Mouse (Mus musculus): ENCODE data around the gene Socs1. TPM values are rescaled to one million over a fixed set of nuclear protein-coding genes. Genes with fewer than 3 reads are reported as not detected.
A peak's percentile ranks its signal among the peaks of the same experiment; 100 is the strongest.

Gene Socs1
- polyA plus RNA-seq, 1 experiment, result 0.13 TPM

- Histone ChIP-seq H3K4me1 (ENCODE audit: control insufficient read depth) (peaks cover 26% of the 10 kb centered on the region), H3K27me3 (ENCODE audit: control insufficient read depth) (peaks cover 22% of the 10 kb centered on the region), H3K36me3 (ENCODE audit: control insufficient read depth) (no peaks in the 10 kb centered on the region), H3K4me3 (replicated peaks) (no peak overlapping the region), H3K9me3 (ENCODE audit: control insufficient read depth, low read length) (peaks cover 7% of the 10 kb centered on the region; the same call in 1 of the 2 replicates)
- TF ChIP-seq TAL1 (IDR thresholded peaks at IDR 0.05; ENCODE audit: low read length) (no peak), GATA1 (IDR thresholded peaks at IDR 0.05; ENCODE audit: low read length) (no peak)
Measured at GRCm38 (mm10) chr16:10788866-10789265, 3.5 kb upstream of the Socs1 start.

GRCm38 (mm10) chr16:10788271-10788670 is 2.9 kb upstream of the Socs1 start, which contains the start of gene Tnp2:
Gene Tnp2 (minus strand): TSS chr16:10788660.
- peaks cover 7% of the 10 kb centered on the region; the same call in 1 of the 2 replicates for H3K9me3 ChIP-seq (ENCODE audit: control insufficient read depth, low read length)
- TF ChIP-seq TAL1 (IDR thresholded peaks at IDR 0.05; ENCODE audit: low read length), result no peak
- TF ChIP-seq GATA1 (IDR thresholded peaks at IDR 0.05; ENCODE audit: low read length), result no peak
- H3K4me1 ChIP-seq (ENCODE audit: control insufficient read depth), result peaks cover 26% of the 10 kb centered on the region
- peaks cover 28% of the 10 kb centered on the region for H3K27me3 ChIP-seq (ENCODE audit: control insufficient read depth)
- H3K36me3 ChIP-seq (ENCODE audit: control insufficient read depth), result no peaks in the 10 kb centered on the region
- no peak within 1 kb of the TSS for H3K4me3 ChIP-seq (replicated peaks)

GRCm38 (mm10) chr16:10787548-10788058 is 2.3 kb upstream of the Socs1 start:
- no peak overlapping the region for H3K4me3 ChIP-seq (replicated peaks)
- H3K4me1 ChIP-seq (ENCODE audit: control insufficient read depth), result peaks cover 26% of the 10 kb centered on the region
- H3K27me3 ChIP-seq (ENCODE audit: control insufficient read depth), result peaks cover 34% of the 10 kb centered on the region
- TF ChIP-seq TAL1 (IDR thresholded peaks at IDR 0.05; ENCODE audit: low read length) (no peak), GATA1 (IDR thresholded peaks at IDR 0.05; ENCODE audit: low read length) (no peak)
- H3K36me3 ChIP-seq (ENCODE audit: control insufficient read depth), result no peaks in the 10 kb centered on the region
- peaks cover 7% of the 10 kb centered on the region; the same call in 1 of the 2 replicates for H3K9me3 ChIP-seq (ENCODE audit: control insufficient read depth, low read length)

GRCm38 (mm10) chr16:10786782-10787547 is 1.6 kb upstream of the Socs1 start:
- peaks cover 26% of the 10 kb centered on the region for H3K4me1 ChIP-seq (ENCODE audit: control insufficient read depth)
- TF ChIP-seq TAL1 (IDR thresholded peaks at IDR 0.05; ENCODE audit: low read length) (no peak), GATA1 (IDR thresholded peaks at IDR 0.05; ENCODE audit: low read length) (no peak)
- no peaks in the 10 kb centered on the region for H3K36me3 ChIP-seq (ENCODE audit: control insufficient read depth)
- peaks cover 7% of the 10 kb centered on the region; the same call in 1 of the 2 replicates for H3K9me3 ChIP-seq (ENCODE audit: control insufficient read depth, low read length)
- peaks cover 41% of the 10 kb centered on the region for H3K27me3 ChIP-seq (ENCODE audit: control insufficient read depth)
- peak overlapping the region; percentile 90 for H3K4me3 ChIP-seq (replicated peaks)

GRCm38 (mm10) chr16:10786288-10786687 is 952 bp upstream of the Socs1 start:
- peak overlapping the region; percentile 90 for H3K4me3 ChIP-seq (replicated peaks)
- H3K4me1 ChIP-seq (ENCODE audit: control insufficient read depth), result peaks cover 26% of the 10 kb centered on the region
- H3K9me3 ChIP-seq (ENCODE audit: control insufficient read depth, low read length), result peaks cover 7% of the 10 kb centered on the region; the same call in 1 of the 2 replicates
- TF ChIP-seq TAL1 (IDR thresholded peaks at IDR 0.05; ENCODE audit: low read length) (no peak), GATA1 (IDR thresholded peaks at IDR 0.05; ENCODE audit: low read length) (no peak)
- no peaks in the 10 kb centered on the region for H3K36me3 ChIP-seq (ENCODE audit: control insufficient read depth)
- H3K27me3 ChIP-seq (ENCODE audit: control insufficient read depth), result peaks cover 47% of the 10 kb centered on the region

- Histone ChIP-seq H3K36me3 (ENCODE audit: control insufficient read depth) (no peaks in the 10 kb centered on the region), H3K4me1 (ENCODE audit: control insufficient read depth) (peaks cover 26% of the 10 kb centered on the region), H3K4me3 (replicated peaks) (peak overlapping the region; percentile 90), H3K9me3 (ENCODE audit: control insufficient read depth, low read length) (peaks cover 7% of the 10 kb centered on the region; the same call in 1 of the 2 replicates), H3K27me3 (ENCODE audit: control insufficient read depth) (peaks cover 51% of the 10 kb centered on the region)
- no peak for TF ChIP-seq GATA1 (IDR thresholded peaks at IDR 0.05; ENCODE audit: low read length)
- TF ChIP-seq TAL1 (IDR thresholded peaks at IDR 0.05; ENCODE audit: low read length), result no peak
Measured at GRCm38 (mm10) chr16:10784793-10785370, 454 bp downstream of the Socs1 start.

GRCm38 (mm10) chr16:10783883-10784792 is 1.2 kb downstream of the Socs1 start:
- Histone ChIP-seq H3K9me3 (ENCODE audit: control insufficient read depth, low read length) (peaks cover 7% of the 10 kb centered on the region; the same call in 1 of the 2 replicates), H3K27me3 (ENCODE audit: control insufficient read depth) (peaks cover 51% of the 10 kb centered on the region), H3K4me3 (replicated peaks) (peak overlapping the region; percentile 90), H3K4me1 (ENCODE audit: control insufficient read depth) (peaks cover 26% of the 10 kb centered on the region), H3K36me3 (ENCODE audit: control insufficient read depth) (no peaks in the 10 kb centered on the region)
- TF ChIP-seq TAL1 (IDR thresholded peaks at IDR 0.05; ENCODE audit: low read length), result no peak
- no peak for TF ChIP-seq GATA1 (IDR thresholded peaks at IDR 0.05; ENCODE audit: low read length)

GRCm38 (mm10) chr16:10783451-10783850 is 1.9 kb downstream of the Socs1 start:
- H3K27me3 ChIP-seq (ENCODE audit: control insufficient read depth), result peaks cover 50% of the 10 kb centered on the region
- H3K4me1 ChIP-seq (ENCODE audit: control insufficient read depth), result peaks cover 26% of the 10 kb centered on the region

More at GRCm38 (mm10) chr16:10783451-10783850, 1.9 kb downstream of the Socs1 start:
- Histone ChIP-seq H3K9me3 (ENCODE audit: control insufficient read depth, low read length) (peaks cover 7% of the 10 kb centered on the region; the same call in 1 of the 2 replicates), H3K36me3 (ENCODE audit: control insufficient read depth) (no peaks in the 10 kb centered on the region), H3K4me3 (replicated peaks) (no peak overlapping the region)
- no peak for TF ChIP-seq GATA1 (IDR thresholded peaks at IDR 0.05; ENCODE audit: low read length)
- no peak for TF ChIP-seq TAL1 (IDR thresholded peaks at IDR 0.05; ENCODE audit: low read length)
